Mouse (Mus musculus) embryonic fibroblast, embryonic 13.5 days (primary cell): ENCODE measurements at regions not wholly inside any gene's neighbourhood (a gene's known extent, or its start where the extent isn't known, plus 50 kb on each side); places are given as distances from the start of the nearest gene placed in this dataset.
"Not testable (repeated sequence)": the region's sequence is repeated elsewhere in the genome, so short reads cannot be mapped to it uniquely, and the experiment has no call there.

ENCODE experiments used
- CTCF ChIP-seq: IDR thresholded peaks from 2 replicates; pipeline ENCODE4 v1.5.1; 2011; ENCODE audit warnings: mild to moderate bottlenecking, control low read depth, low read length, moderate library complexity, borderline replicate concordance; ENCODE audit not compliant: insufficient read depth
- POLR2A ChIP-seq: IDR thresholded peaks from 2 replicates; pipeline ENCODE4 v1.6.1; 2011; ENCODE audit warnings: low read depth, mild to moderate bottlenecking, control low read depth, low read length, moderate library complexity

DNA sequence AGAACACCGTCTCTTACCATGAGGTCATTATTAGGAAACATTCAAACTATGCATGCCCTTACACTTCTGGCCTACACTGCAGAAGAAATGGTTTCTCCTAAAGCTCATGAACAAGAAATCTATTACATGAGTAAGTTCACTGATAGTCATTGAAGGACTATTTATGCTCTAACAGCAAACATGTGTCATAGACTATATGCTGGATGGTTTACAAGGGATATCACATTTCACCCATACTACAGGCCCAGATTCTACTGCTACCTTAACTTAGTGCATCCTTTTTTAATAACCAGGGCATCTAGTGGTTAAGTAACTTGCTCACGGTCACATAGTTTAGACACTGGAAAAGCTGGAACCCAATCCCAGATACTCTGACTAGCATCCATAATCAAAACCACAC, 175.8 kb upstream of the Cdk6 start:
- not testable (repeated sequence) for TF ChIP-seq POLR2A, CTCF
